Comparison of ENCODE assay signal across 25 mouse cellular contexts in genomic region chr16:93288036-93288435, GRCm38 (mm10).
DNase-seq lines count a peak whose midpoint lies in the region; ATAC-seq and TF ChIP-seq lines count a peak whose summit lies in the region.
"Had no signal": no experiment of that assay in that cellular context is flagged by ENCODE, and none has a peak within 500 bp of the region (broad histone marks: within the 10 kb centered on the region; RNA-seq: fewer than 3 reads in every experiment).

No protein-coding gene starts in this region.

- peak; percentile 19 for DNase-seq in MEL (ENCODE audit: low read depth, low spot score)
- no peak for DNase-seq in midbrain, embryonic 10.5 days (ENCODE audit: low spot score)
- DNase-seq in spleen, postnatal 4 days (ENCODE audit: low spot score in 2 of 2), result no peak
- DNase-seq: adrenal gland, adult 8-10 months; adrenal gland, postnatal 14 days; adrenal gland, postnatal 36 days; cerebellum, adult 11-12 months; cerebellum, adult 2 months; cerebellum, adult 9-10 months; cerebellum, postnatal 10 days; cerebellum, postnatal 25 days; embryo, embryonic 11 days; forebrain, postnatal 0 days had no signal

- no peak overlapping the region for H3K27ac ChIP-seq in MEL (ENCODE audit: control insufficient read depth, low read depth, low read length)
- no peak overlapping the region for H3K27ac ChIP-seq in midbrain, embryonic 10.5 days (replicated peaks)
- no peak overlapping the region for H3K27ac ChIP-seq in forebrain, embryonic 12.5 days
- H3K27ac ChIP-seq: embryonic facial prominence, embryonic 13.5 days; embryonic facial prominence, embryonic 15.5 days; forebrain, embryonic 10.5 days; forebrain, embryonic 13.5 days; forebrain, embryonic 15.5 days had no signal

- H3K9me3 ChIP-seq in MEL (replicated peaks; ENCODE audit: insufficient read depth, low read length), result no peaks in the 10 kb centered on the region
- H3K9me3 ChIP-seq in midbrain, embryonic 10.5 days (replicated peaks), result no peaks in the 10 kb centered on the region
- no peaks in the 10 kb centered on the region for H3K9me3 ChIP-seq in forebrain, embryonic 12.5 days
- H3K9me3 ChIP-seq: embryonic facial prominence, embryonic 13.5 days; embryonic facial prominence, embryonic 15.5 days; forebrain, embryonic 10.5 days; forebrain, embryonic 13.5 days; forebrain, embryonic 15.5 days had no signal

- no peak overlapping the region for H3K9ac ChIP-seq in MEL (ENCODE audit: control insufficient read depth, low read depth, low read length, poor library complexity, severe bottlenecking)
- H3K9ac ChIP-seq in forebrain, embryonic 12.5 days, result no peak overlapping the region
- H3K9ac ChIP-seq: embryonic facial prominence, embryonic 13.5 days; embryonic facial prominence, embryonic 15.5 days; forebrain, embryonic 13.5 days; forebrain, embryonic 15.5 days; forebrain, postnatal 0 days had no signal

- WGBS in midbrain, embryonic 10.5 days, result 87% methylated on average over 3 of the region's 3 CpGs
- WGBS in forebrain, embryonic 12.5 days, result 79% methylated on average over 3 of the region's 3 CpGs

- no peak overlapping the region for H3K4me3 ChIP-seq in MEL (ENCODE audit: control insufficient read depth in 1 of 2, insufficient read depth in 1 of 2, low read depth in 2 of 2, low read length in 2 of 2)
- no peak overlapping the region for H3K4me3 ChIP-seq in midbrain, embryonic 10.5 days
- H3K4me3 ChIP-seq in forebrain, embryonic 12.5 days (replicated peaks), result no peak overlapping the region
- H3K4me3 ChIP-seq: embryonic facial prominence, embryonic 13.5 days; embryonic facial prominence, embryonic 15.5 days; erythroblast, embryonic 14.5 days; forebrain, embryonic 10.5 days; forebrain, embryonic 13.5 days; forebrain, embryonic 15.5 days had no signal

- no peak for TF ChIP-seq POLR2A in MEL (IDR thresholded peaks at IDR 0.05; ENCODE audit: control insufficient read depth in 1 of 2, insufficient read depth in 1 of 2, low read depth in 1 of 2, low read length in 2 of 2, poor library complexity in 1 of 2)

- 0 out of 4 replicates have a peak, but pooled peaks cover 0 to 3% of the 10 kb centered on the region in 2 experiments for H3K4me1 ChIP-seq in MEL (ENCODE audit: control insufficient read depth in 1 of 2, insufficient read depth in 2 of 2, low read length in 2 of 2)
- peaks cover 12% of the 10 kb centered on the region for H3K4me1 ChIP-seq in midbrain, embryonic 10.5 days
- H3K4me1 ChIP-seq in forebrain, embryonic 12.5 days, result peaks cover 12% of the 10 kb centered on the region

- no peak for TF ChIP-seq RAD21 in MEL (IDR thresholded peaks at IDR 0.05; ENCODE audit: low read depth, low read length)

- TF ChIP-seq EP300 in MEL (IDR thresholded peaks at IDR 0.05; ENCODE audit: low read depth in 1 of 2, low read length in 2 of 2), result no peak

- no peaks in the 10 kb centered on the region for H3K36me3 ChIP-seq in MEL (ENCODE audit: control insufficient read depth in 1 of 2, insufficient read depth in 2 of 2, low read length in 2 of 2)
- H3K36me3 ChIP-seq in midbrain, embryonic 10.5 days, result no peaks in the 10 kb centered on the region
- H3K36me3 ChIP-seq in forebrain, embryonic 12.5 days (replicated peaks), result no peaks in the 10 kb centered on the region
- H3K36me3 ChIP-seq: embryonic facial prominence, embryonic 13.5 days; embryonic facial prominence, embryonic 15.5 days; forebrain, embryonic 10.5 days; forebrain, embryonic 15.5 days had no signal

- no peak for TF ChIP-seq CTCF in MEL (IDR thresholded peaks at IDR 0.05 in 2 of 3, conservative IDR thresholded peaks at IDR 0.05 in 1 of 3; ENCODE audit: control insufficient read depth in 1 of 3, insufficient read depth in 1 of 3, low read depth in 2 of 3, low read length in 3 of 3, poor library complexity in 1 of 3, severe bottlenecking in 1 of 3)

- no peak overlapping the region for H3K4me2 ChIP-seq in forebrain, embryonic 12.5 days
- H3K4me2 ChIP-seq: embryonic facial prominence, embryonic 13.5 days; embryonic facial prominence, embryonic 15.5 days; forebrain, embryonic 13.5 days; forebrain, embryonic 15.5 days had no signal

- peak; percentile 53 for ATAC-seq in common myeloid progenitor, adult 5-6 weeks (replicated peaks; ENCODE audit: low read depth, poor library complexity, severe bottlenecking)
- peak; percentile 79 for ATAC-seq in megakaryocyte, adult 5-6 weeks (ENCODE audit: poor library complexity, severe bottlenecking)
- peak; percentile 69 for ATAC-seq in monocyte, adult 5-6 weeks (replicated peaks; ENCODE audit: insufficient number of reproducible peaks, low FRiP score, low TSS enrichment, poor library complexity, severe bottlenecking)
- no peak for ATAC-seq in forebrain, embryonic 12.5 days (ENCODE audit: low FRiP score)
- ATAC-seq: activated CD4-positive, CD25-positive, alpha-beta regulatory T cell, adult 4 months; forebrain, embryonic 13.5 days; forebrain, embryonic 15.5 days; forebrain, postnatal 0 days; Patski had no signal

- H3K27me3 ChIP-seq in MEL (ENCODE audit: control insufficient read depth in 1 of 2, insufficient read depth in 2 of 2, low read length in 2 of 2), result no peaks in the 10 kb centered on the region
- H3K27me3 ChIP-seq in midbrain, embryonic 10.5 days (ENCODE audit: low read depth, poor library complexity, severe bottlenecking), result no peaks in the 10 kb centered on the region; the same call in 1 of the 2 replicates
- H3K27me3 ChIP-seq in forebrain, embryonic 12.5 days, result peaks cover 13% of the 10 kb centered on the region
- H3K27me3 ChIP-seq: embryonic facial prominence, embryonic 15.5 days; Patski had no signal

- no peaks in the 10 kb centered on the region for H3K79me2 ChIP-seq in MEL (ENCODE audit: control insufficient read depth, insufficient read depth, low read length, poor library complexity)

TF ChIP-seq in MEL, 35 proteins besides CTCF, POLR2A, EP300 and RAD21:
- TF ChIP-seq ETS1 (IDR thresholded peaks at IDR 0.05; ENCODE audit: low read depth, low read length), result no peak
